16 mouse cellular contexts compared by ENCODE assay signal in the genomic region with DNA sequence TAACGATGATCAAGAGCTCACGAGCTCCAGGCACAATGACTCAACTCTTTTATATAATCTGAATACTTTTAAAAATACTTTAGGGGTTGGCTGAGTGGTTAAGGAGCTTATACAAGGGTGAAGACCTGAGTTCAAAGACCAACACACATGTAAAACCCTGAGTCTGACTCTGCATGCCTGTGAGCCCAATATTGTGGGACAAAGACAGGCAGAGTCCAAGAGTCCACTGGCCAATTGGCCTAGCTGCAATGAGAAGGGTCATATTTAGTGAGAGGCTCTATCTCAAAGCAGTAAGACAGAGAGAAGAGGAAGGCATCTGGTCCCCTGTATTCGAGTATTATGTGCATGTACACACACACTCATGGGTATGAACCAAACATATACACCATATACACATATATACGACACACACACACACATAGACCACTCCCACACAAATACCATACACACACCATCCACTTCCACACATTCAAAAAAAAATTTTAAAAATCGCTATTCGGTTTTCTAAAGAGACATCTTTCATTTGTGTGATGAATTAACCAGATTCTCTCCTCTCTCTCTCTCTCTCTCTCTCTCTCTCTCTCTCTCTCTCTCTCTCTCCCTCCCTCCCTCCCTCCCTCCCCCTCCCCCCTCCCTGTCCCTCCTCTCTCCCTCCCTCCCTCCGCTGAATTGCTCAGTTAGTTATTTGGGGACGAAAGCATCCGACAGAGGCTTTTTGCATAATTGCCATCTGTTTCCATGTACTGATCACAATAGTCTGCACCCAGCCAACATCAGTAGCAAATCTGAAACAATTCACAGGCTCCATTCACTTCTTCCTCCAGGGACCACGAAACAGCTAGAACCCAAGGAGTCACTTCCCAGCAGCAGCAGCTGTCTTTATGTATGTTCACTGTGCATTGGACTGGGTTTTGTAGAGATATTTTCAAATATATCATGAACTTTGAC. TPM values are rescaled to one million over a fixed set of nuclear protein-coding genes. Genes with fewer than 3 reads are reported as not detected.
A peak's percentile ranks its signal among the peaks of the same experiment; 100 is the strongest.
DNase-seq lines count a peak whose midpoint lies in the region; ATAC-seq lines count a peak whose summit lies in the region.
"Had no signal": no experiment of that assay in that cellular context is flagged by ENCODE, and none has a peak within 500 bp of the region (broad histone marks: within the 10 kb centered on the region; RNA-seq: fewer than 3 reads in every experiment).

No protein-coding gene starts in this region.

- H3K36me3 ChIP-seq in kidney, embryonic 14.5 days (ENCODE audit: control insufficient read depth, insufficient read depth, low read length) = no peaks in the 10 kb centered on the region
- H3K36me3 ChIP-seq in hindbrain, embryonic 14.5 days (replicated peaks; ENCODE audit: control insufficient read depth, insufficient read depth) = no peaks in the 10 kb centered on the region
- H3K36me3 ChIP-seq in neural tube, embryonic 14.5 days (ENCODE audit: control insufficient read depth, insufficient read depth, low read length) = no peaks in the 10 kb centered on the region

- no peaks in the 10 kb centered on the region for H3K27me3 ChIP-seq in kidney, embryonic 14.5 days (ENCODE audit: control insufficient read depth, insufficient read depth, low read length)
- H3K27me3 ChIP-seq in hindbrain, embryonic 14.5 days (ENCODE audit: control insufficient read depth, insufficient read depth, low read length) = no peaks in the 10 kb centered on the region
- H3K27me3 ChIP-seq in neural tube, embryonic 14.5 days (ENCODE audit: control insufficient read depth, insufficient read depth, low read length) = no peaks in the 10 kb centered on the region

- no peaks in the 10 kb centered on the region for H3K4me1 ChIP-seq in kidney, embryonic 14.5 days (ENCODE audit: control insufficient read depth, insufficient read depth, low read length)
- H3K4me1 ChIP-seq in hindbrain, embryonic 14.5 days (replicated peaks; ENCODE audit: control insufficient read depth, insufficient read depth, low read length) = no peaks in the 10 kb centered on the region
- peaks cover 2% of the 10 kb centered on the region; the same call in 1 of the 2 replicates for H3K4me1 ChIP-seq in neural tube, embryonic 14.5 days (ENCODE audit: control insufficient read depth, insufficient read depth, low read length)

- no peak overlapping the region for H3K27ac ChIP-seq in kidney, embryonic 14.5 days (ENCODE audit: low read depth, low read length)
- H3K27ac ChIP-seq in hindbrain, embryonic 14.5 days = no peak overlapping the region
- no peak overlapping the region for H3K27ac ChIP-seq in neural tube, embryonic 14.5 days (ENCODE audit: low read depth, low read length)

- DNase-seq in kidney, adult 9 months = peak; percentile 80
- DNase-seq in right cerebral cortex, adult 18-20 months = peak; percentile 21
- DNase-seq in right cerebral cortex, postnatal 25 days = no peak
- DNase-seq in hindbrain, embryonic 14.5 days (ENCODE audit: low spot score) = no peak
- DNase-seq in heart, postnatal 14 days = no peak
- no peak for DNase-seq in heart, postnatal 25 days (ENCODE audit: low spot score)
- DNase-seq: adrenal gland, adult 2 months; cerebellum, adult 9-11 months; gastrocnemius, postnatal 36 days; lung, postnatal 4 days; retina, postnatal 1 day; thymus, adult 2 months had no signal

- intact Hi-C loops in heart, postnatal 14 days (cut with DNase I) = no loop called here
- intact Hi-C loops in heart, postnatal 25 days (cut with DNase I) = no loop called here

- no peak overlapping the region for H3K9ac ChIP-seq in kidney, embryonic 14.5 days (ENCODE audit: low read depth, low read length)
- H3K9ac ChIP-seq in hindbrain, embryonic 14.5 days = no peak overlapping the region
- H3K9ac ChIP-seq in neural tube, embryonic 14.5 days (replicated peaks; ENCODE audit: low read depth, low read length) = no peak overlapping the region

- 81% methylated on average over 10 of the region's 10 CpGs for WGBS in kidney, embryonic 14.5 days
- 61% methylated on average over 10 of the region's 10 CpGs for WGBS in hindbrain, embryonic 14.5 days
- WGBS in neural tube, embryonic 14.5 days = 62% methylated on average over 10 of the region's 10 CpGs

- no peaks in the 10 kb centered on the region for H3K9me3 ChIP-seq in kidney, embryonic 14.5 days (ENCODE audit: control insufficient read depth, low read length)
- no peaks in the 10 kb centered on the region for H3K9me3 ChIP-seq in hindbrain, embryonic 14.5 days (ENCODE audit: control insufficient read depth, low read length)
- no peaks in the 10 kb centered on the region for H3K9me3 ChIP-seq in neural tube, embryonic 14.5 days (ENCODE audit: control insufficient read depth, low read length)

- no peak overlapping the region for H3K4me3 ChIP-seq in kidney, embryonic 14.5 days (ENCODE audit: low read length)
- H3K4me3 ChIP-seq in hindbrain, embryonic 14.5 days (replicated peaks; ENCODE audit: low read length) = no peak overlapping the region
- H3K4me3 ChIP-seq in neural tube, embryonic 14.5 days (ENCODE audit: low read depth, low read length) = no peak overlapping the region
- H3K4me3 ChIP-seq: myocyte had no signal

- H3K4me2 ChIP-seq in kidney, embryonic 14.5 days (replicated peaks; ENCODE audit: low read depth, low read length) = no peak overlapping the region
- H3K4me2 ChIP-seq in hindbrain, embryonic 14.5 days (replicated peaks) = no peak overlapping the region
- no peak overlapping the region for H3K4me2 ChIP-seq in neural tube, embryonic 14.5 days (ENCODE audit: low read depth, low read length)

- no peak for ATAC-seq in kidney, embryonic 14.5 days (ENCODE audit: low FRiP score, low TSS enrichment)
- ATAC-seq in hindbrain, embryonic 14.5 days (ENCODE audit: low FRiP score) = peak; percentile 42; the same call in 1 of the 2 replicates
- peak; percentile 68 for ATAC-seq in neural tube, embryonic 14.5 days (ENCODE audit: low read depth)
- ATAC-seq: inflammation-experienced regulatory T-cells, adult 6 months had no signal

RNA-seq across cellular contexts. Expression of a gene that starts 7.4 kb away (rescaled TPM):
- polyA plus RNA-seq in kidney, embryonic 14.5 days (2014; fragmentation: Nextera tagmentation; extraction: Ambion mirVana) = 16.0 and 22.2 TPM in 2 replicates
- 9.2 and 11.7 TPM in 2 replicates for polyA plus RNA-seq in hindbrain, embryonic 14.5 days (2014; fragmentation: Nextera tagmentation; extraction: Ambion mirVana)
- polyA plus RNA-seq in neural tube, embryonic 14.5 days (2014; fragmentation: Nextera tagmentation; extraction: Ambion mirVana) = 7.7 and 15.2 TPM in 2 replicates
- total RNA-seq in heart, postnatal 14 days (2021) = 1 to 10 TPM; 2.1 to 2.9 TPM
- 1 to 10 TPM; 3.6 to 4.0 TPM for total RNA-seq in heart, postnatal 25 days (2021)
- polyA plus RNA-seq: inflammation-experienced regulatory T-cells, adult 6 months had no signal

RNA-seq across cellular contexts. Expression of a gene that starts 51.5 kb away (rescaled TPM):
- 23.9 and 26.2 TPM in 2 replicates for polyA plus RNA-seq in kidney, embryonic 14.5 days (2014; fragmentation: Nextera tagmentation; extraction: Ambion mirVana)
- polyA plus RNA-seq in hindbrain, embryonic 14.5 days (2014; fragmentation: Nextera tagmentation; extraction: Ambion mirVana) = 40.0 and 46.5 TPM in 2 replicates
- polyA plus RNA-seq in neural tube, embryonic 14.5 days (2014; fragmentation: Nextera tagmentation; extraction: Ambion mirVana) = 48.6 and 50.4 TPM in 2 replicates
- 10 to 100 TPM; 74.3 to 80.3 TPM for total RNA-seq in heart, postnatal 14 days (2021)
- 100 to 1,000 TPM in 1 of 2 experiments, 10 to 100 TPM in 1; 87.8 to 113 TPM for total RNA-seq in heart, postnatal 25 days (2021)

RNA-seq across cellular contexts. Expression of a gene that starts 51.6 kb away (rescaled TPM):
- 283 and 332 TPM in 2 replicates for polyA plus RNA-seq in kidney, embryonic 14.5 days (2014; fragmentation: Nextera tagmentation; extraction: Ambion mirVana)
- polyA plus RNA-seq in hindbrain, embryonic 14.5 days (2014; fragmentation: Nextera tagmentation; extraction: Ambion mirVana) = 208 and 210 TPM in 2 replicates
- polyA plus RNA-seq in neural tube, embryonic 14.5 days (2014; fragmentation: Nextera tagmentation; extraction: Ambion mirVana) = 223 and 230 TPM in 2 replicates
- 10 to 100 TPM; 68.1 to 80.6 TPM for total RNA-seq in heart, postnatal 14 days (2021)
- total RNA-seq in heart, postnatal 25 days (2021) = 10 to 100 TPM; 54.6 to 58.4 TPM

Comparison
In these comparisons a context has a peak if more than half of its experiments do, and no peak if none do; other contexts are left out.
1. DNase-seq: peak in kidney, adult 9 months (single experiment) and right cerebral cortex, adult 18-20 months (single experiment); none in right cerebral cortex, postnatal 25 days (single experiment), hindbrain, embryonic 14.5 days (single experiment), heart, postnatal 14 days (0 of 2) and heart, postnatal 25 days (single experiment).